Mouse (Mus musculus): ENCODE results near the gene Kctd13.
"Not testable (repeated sequence)": the region's sequence is repeated elsewhere in the genome, so short reads cannot be mapped to it uniquely, and the experiment has no call there.

The Kctd13 gene

GRCm38 (mm10) chr7:126928384-126929037 is at the start of gene Kctd13:
TSS of gene Kctd13 (plus strand) at chr7:126928879.
- peak; percentile 88 to 92 for DNase-seq (ENCODE audit: low read depth in 2 of 2, low spot score in 2 of 2)

DNA sequence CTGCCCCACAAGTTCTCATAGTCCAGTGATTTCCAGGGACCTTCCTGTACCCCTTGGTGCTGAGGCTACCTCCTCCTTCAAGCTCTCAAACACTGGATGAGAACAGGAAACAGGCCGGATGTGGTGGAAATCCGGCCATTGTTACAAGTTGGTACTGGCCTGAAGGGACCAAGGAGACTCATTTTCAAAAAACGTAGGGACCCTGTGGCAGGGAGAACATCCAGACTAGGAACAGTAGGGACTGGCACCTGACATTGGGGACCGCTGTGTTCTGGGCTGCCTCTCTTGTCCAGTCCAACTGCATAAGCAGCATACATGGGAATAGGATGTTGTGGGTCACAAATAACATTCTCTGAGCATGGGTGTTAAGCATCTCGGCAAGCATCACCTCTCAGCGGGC is 47.6 kb upstream of the Kctd13 start:
- no peak for DNase-seq (ENCODE audit: low read depth in 2 of 2, low spot score in 2 of 2)

- DNase-seq (ENCODE audit: low read depth in 2 of 2, low spot score in 2 of 2), result no peak
Measured at GRCm38 (mm10) chr7:126883731-126884181, 44.9 kb upstream of the Kctd13 start.

- DNase-seq (ENCODE audit: low read depth in 2 of 2, low spot score in 2 of 2), result peak; percentile 89 to 91
Measured at GRCm38 (mm10) chr7:126884286-126885164, 44.2 kb upstream of the Kctd13 start, which contains the start of gene Taok2. TSS of gene Taok2 (minus strand) at chr7:126884703.

DNA sequence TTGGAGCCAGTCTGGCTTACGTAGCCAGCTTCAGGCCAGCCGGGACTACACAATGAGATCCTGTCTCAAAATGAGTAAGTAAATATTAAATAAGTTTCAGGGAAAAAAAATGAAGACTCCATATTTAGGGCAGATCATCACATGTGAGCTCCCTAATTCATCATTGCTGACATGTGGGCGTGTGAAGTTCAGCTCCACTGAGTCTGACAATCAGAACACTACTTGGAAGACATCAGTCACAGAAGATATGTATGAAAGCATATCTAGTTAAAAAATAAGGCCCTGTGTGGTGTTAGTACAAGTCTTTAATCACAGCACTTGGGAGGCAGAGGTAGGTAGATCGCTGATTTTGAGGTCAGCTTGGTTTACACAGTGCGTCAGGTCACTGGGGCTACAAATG is 41.4 kb upstream of the Kctd13 start:
- DNase-seq (ENCODE audit: low read depth in 2 of 2, low spot score in 2 of 2), result no peak

- no peak for DNase-seq (ENCODE audit: low read depth in 2 of 2, low spot score in 2 of 2)
Measured at GRCm38 (mm10) chr7:126888852-126889251, 39.8 kb upstream of the Kctd13 start.

GRCm38 (mm10) chr7:126896912-126897311 is 31.8 kb upstream of the Kctd13 start:
- DNase-seq (ENCODE audit: low read depth in 2 of 2, low spot score in 2 of 2), result no peak

DNA sequence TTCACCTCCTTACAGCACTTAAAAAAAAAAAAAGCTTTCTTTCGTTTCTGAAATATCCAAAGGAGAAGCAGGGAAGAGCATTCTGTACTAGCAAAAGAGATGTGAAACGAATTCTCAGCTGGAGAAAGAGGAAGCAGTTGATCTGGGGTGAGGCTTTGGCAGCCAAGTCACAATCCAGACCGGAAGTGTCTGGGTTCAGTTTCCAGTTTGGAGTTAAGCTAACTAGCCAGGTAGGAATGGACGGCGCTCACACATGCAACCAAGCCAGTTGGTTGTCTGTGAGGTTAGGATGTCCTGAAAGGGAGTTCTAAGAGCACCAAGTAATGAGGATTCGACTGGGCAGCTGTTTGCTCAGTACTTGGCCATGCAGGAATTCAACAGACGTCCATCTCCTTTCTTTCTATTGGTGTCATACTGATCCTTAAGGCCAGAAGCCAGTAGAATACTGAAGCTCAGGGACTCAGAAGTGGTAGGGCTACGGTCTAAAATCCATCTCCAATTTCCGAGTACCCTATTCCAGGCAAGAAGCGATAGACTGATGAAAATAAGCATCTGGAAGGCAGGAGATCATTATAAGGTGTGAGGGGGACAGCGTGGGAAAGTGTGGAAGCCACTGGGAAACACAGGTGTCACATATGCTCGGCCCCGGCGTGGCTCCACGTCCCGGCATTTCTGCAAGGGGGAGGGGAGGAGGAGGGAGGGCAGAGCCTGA is 31.1 kb upstream of the Kctd13 start:
- DNase-seq (ENCODE audit: low read depth in 2 of 2, low spot score in 2 of 2), result no peak

- DNase-seq (ENCODE audit: low read depth in 2 of 2, low spot score in 2 of 2), result peak; percentile 80 to 82
Measured at GRCm38 (mm10) chr7:126898102-126898990, 30.3 kb upstream of the Kctd13 start.

DNA sequence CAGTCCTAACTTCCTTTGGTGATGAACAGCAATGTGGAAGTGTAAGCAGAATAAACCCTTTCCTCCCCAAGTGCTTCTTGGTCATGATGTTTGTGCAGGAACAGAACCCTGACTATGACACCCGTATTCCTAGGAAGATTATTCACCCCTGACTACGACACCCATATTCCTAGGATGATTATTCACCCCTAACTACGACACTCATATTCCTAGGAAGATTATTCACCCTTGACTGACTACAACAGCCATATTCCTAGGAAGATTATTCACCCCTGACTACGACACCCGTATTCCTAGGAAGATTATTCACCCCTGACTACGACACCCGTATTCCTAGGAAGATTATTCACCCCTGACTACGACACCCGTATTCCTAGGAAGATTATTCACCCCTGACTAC is 28.9 kb upstream of the Kctd13 start:
- DNase-seq (ENCODE audit: low read depth in 2 of 2, low spot score in 2 of 2), result not testable (repeated sequence)

- no peak for DNase-seq (ENCODE audit: low read depth in 2 of 2, low spot score in 2 of 2)
Measured at GRCm38 (mm10) chr7:126905590-126905989, 23.1 kb upstream of the Kctd13 start.

DNA sequence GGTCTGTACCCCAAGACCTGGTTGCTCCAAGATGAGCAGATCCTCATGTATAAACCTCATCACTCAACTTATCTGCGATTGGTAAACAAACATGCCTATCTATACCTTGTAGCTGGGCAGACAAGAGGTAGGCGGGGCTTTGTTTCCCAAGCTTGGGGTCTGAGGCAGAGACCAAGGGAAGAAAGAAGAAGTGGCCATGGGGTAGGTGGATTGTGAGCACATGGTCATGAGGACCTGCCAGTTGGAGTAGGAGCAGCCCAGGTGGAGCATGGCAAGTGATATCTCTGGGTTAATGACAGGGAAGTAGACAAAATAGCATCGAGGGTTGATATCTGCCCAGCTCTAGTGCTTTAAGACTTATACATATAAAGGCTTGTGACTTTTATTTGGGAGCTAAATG is 13.8 kb upstream of the Kctd13 start:
- DNase-seq (ENCODE audit: low read depth in 2 of 2, low spot score in 2 of 2), result no peak

GRCm38 (mm10) chr7:126918356-126918755 is 10.3 kb upstream of the Kctd13 start:
- not testable (repeated sequence) for DNase-seq (ENCODE audit: low read depth in 2 of 2, low spot score in 2 of 2)

DNA sequence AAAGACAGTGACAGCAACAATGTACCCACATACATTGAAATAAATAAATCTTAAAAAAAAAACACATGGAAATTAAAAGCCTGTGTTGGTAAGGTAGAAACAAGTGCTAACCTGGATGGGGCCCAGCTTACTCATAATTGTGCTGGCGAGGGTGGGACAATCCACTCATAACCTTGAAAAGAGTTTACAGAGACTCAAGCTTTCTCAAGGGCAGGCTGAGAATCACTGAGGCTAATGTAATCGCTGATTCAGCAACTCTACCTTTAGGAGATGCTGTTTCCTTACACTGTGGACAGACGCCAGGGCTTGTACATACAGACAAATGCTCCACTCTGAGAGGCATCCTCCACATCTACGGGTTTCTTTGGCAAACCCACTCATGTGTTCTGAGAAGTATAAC is 8.7 kb upstream of the Kctd13 start:
- no peak for DNase-seq (ENCODE audit: low read depth in 2 of 2, low spot score in 2 of 2)

DNA sequence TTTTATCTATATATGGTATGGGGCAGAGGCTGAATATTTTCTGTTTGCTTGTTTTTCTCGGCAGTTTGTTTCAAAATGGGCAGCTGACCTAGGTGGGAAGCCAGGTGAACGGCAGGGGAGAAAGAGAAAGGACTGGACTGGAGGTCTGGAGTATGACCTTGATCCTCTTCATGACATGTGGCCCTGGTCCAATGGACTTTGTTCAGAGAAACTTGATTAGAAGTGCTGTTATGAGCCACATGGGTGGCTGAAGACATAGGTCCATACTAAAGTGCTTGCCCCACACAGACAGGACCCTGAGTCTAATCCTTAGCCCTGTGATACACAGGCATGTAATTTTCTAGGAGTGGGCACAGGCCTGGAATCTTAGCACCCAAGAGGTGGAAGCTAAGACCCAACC is 7.1 kb upstream of the Kctd13 start:
- DNase-seq (ENCODE audit: low read depth in 2 of 2, low spot score in 2 of 2), result no peak

DNA sequence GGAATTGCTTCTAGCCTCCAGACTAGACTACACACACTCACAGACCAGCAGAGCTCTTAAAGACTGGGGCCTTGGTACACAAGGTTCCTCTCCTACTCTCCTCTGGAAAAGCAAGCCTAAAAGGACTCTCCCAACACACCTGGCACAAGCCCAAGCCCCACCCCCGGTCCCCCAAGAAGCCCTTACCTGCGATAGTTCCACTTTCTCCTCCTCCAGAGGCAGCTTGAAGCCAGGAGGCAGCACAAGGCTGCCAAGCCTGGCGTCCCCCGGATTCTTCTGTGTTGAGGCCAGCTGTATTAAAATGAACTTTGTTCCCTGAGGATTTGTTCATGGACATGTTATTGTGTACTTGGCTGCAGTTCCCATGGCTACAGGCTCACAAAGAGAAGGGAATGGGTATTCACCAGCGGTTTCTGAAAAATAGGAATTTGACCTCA is 6.0 kb upstream of the Kctd13 start, which contains the start of gene Tmem219:
Gene Tmem219, minus strand, starts transcription at position 294 of the 437 bp plus-strand sequence.
- DNase-seq (ENCODE audit: low read depth in 2 of 2, low spot score in 2 of 2), result no peak

GRCm38 (mm10) chr7:126923999-126924398 is 4.7 kb upstream of the Kctd13 start:
- DNase-seq (ENCODE audit: low read depth in 2 of 2, low spot score in 2 of 2), result no peak

GRCm38 (mm10) chr7:126926299-126926698 is 2.4 kb upstream of the Kctd13 start:
- no peak for DNase-seq (ENCODE audit: low read depth in 2 of 2, low spot score in 2 of 2)

DNA sequence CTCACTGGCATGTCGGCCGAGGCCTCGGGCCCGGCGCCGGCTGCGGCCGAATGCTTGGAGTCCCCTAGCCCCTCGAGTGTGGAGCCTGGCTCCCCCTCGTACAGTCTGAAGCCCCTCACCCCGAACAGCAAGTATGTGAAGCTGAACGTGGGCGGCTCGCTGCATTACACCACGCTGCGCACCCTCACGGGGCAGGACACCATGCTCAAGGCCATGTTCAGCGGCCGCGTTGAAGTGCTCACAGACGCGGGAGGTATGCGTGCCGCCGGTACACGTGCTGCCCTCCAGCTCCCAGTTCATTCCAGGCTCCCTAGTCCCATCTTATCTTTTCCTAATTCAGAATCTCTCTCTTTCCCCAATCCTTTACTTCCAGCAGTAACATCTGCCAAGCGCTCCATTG is 367 bp downstream of the Kctd13 start:
- no peak for DNase-seq (ENCODE audit: low read depth in 2 of 2, low spot score in 2 of 2)

DNA sequence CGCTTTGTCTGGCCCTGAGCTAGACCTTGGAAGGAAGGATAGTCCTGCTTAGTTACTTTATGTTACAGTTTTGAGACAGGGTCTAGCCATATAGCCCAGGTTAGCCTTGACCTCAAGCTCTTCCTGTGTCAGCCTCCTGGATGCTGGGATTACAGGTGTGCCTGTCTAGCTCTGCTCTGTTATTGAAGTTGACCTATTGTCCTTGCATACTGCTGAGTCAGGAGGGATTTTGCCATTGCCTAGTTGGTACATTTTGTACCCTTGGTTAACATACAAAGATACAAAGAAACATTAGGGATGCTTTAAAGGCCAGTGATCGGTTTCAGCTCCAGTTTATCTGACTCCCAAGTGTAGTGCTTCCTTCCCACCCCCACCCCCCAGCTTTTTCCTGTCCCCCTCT is 4.0 kb downstream of the Kctd13 start:
- DNase-seq (ENCODE audit: low read depth in 2 of 2, low spot score in 2 of 2), result no peak

Data from CD8-positive naive resting alpha-beta T cell, adult 2 months (primary cell).